Mouse (Mus musculus) stomach, postnatal 0 days (tissue): ENCODE results near the gene Tgfbr3. TPM values are rescaled to one million over a fixed set of nuclear protein-coding genes. Genes with fewer than 3 reads are reported as not detected.

Experiments used
- ATAC-seq: fragments of 200-750 bp; cut with Nextera tagmentation; 2 replicates; pipeline ENCODE4 v1.8.0; 2017; ENCODE audit not compliant: low FRiP score, low TSS enrichment
- DNase-seq: peaks from one replicate; pipeline ENCODE4 v3.0.0-alpha.2; 2016; ENCODE audit warnings: low spot score
- H3K27ac ChIP-seq: fragments of 300-500 bp; sonication (generic); replicated peaks from 2 replicates; pipeline ENCODE4 v1.5.1; 2014; ENCODE audit warnings: mild to moderate bottlenecking, control low read depth
- H3K27me3 ChIP-seq: fragments of 300-500 bp; sonication (generic); 2 replicates; pipeline ENCODE4 v1.6.1; 2014; ENCODE audit warnings: low read length; ENCODE audit not compliant: control insufficient read depth, insufficient read depth
- H3K36me3 ChIP-seq: fragments of 300-500 bp; sonication (generic); 2 replicates; pipeline ENCODE4 v1.6.1; 2014; ENCODE audit warnings: low read length, mixed read lengths; ENCODE audit not compliant: control insufficient read depth, insufficient read depth
- H3K4me1 ChIP-seq: fragments of 300-500 bp; sonication (generic); replicated peaks from 2 replicates; pipeline ENCODE4 v1.6.1; 2014; ENCODE audit warnings: antibody characterized with exemption; ENCODE audit not compliant: control insufficient read depth, insufficient read depth
- H3K4me2 ChIP-seq: fragments of 300-500 bp; sonication (generic); replicated peaks from 2 replicates; pipeline ENCODE4 v1.6.1; 2014; ENCODE audit warnings: low read depth, mild to moderate bottlenecking, control low read depth, moderate library complexity
- H3K4me3 ChIP-seq: fragments of 300-500 bp; sonication (generic); 2 replicates; pipeline ENCODE4 v1.5.1; 2014; ENCODE audit warnings: low read depth, low read length, control low read depth
- H3K9ac ChIP-seq: fragments of 300-500 bp; sonication (generic); 2 replicates; pipeline ENCODE4 v1.6.1; 2014; ENCODE audit warnings: mild to moderate bottlenecking, low read length, control low read depth, mixed read lengths
- H3K9me3 ChIP-seq: fragments of 300-500 bp; sonication (generic); 2 replicates; pipeline ENCODE4 v1.6.1; 2016; ENCODE audit warnings: low read length; ENCODE audit not compliant: control insufficient read depth
- CTCF ChIP-seq: IDR thresholded peaks from 2 replicates; pipeline ENCODE4 v1.5.1; 2016; ENCODE audit warnings: antibody characterized with exemption, low read depth, mild to moderate bottlenecking, moderate library complexity
- EP300 ChIP-seq: optimal IDR thresholded peaks from 2 replicates; pipeline ENCODE3; 2016; ENCODE audit warnings: antibody characterized with exemption
- WGBS: fragments of 180-500 bp; shearing (Covaris S2); extraction: QIAGEN DNeasy Blood & Tissue Kit; methylation state at CpG from one replicate; pipeline ENCODE4 v1.1.7; 2014; 5-methylcytosine and 5-hydroxymethylcytosine counted together
- polyA plus RNA-seq: library from polyadenylated mRNA; unstranded; fragments of >200 nt; fragmentation: Nextera tagmentation; extraction: Ambion mirVana; gene quantifications from 2 replicates; pipeline ENCODE4 v1.2.1, GENCODE M21; 2015

Tgfbr3 gene
- polyA plus RNA-seq, 1 experiment from 2014 or later = 10.6 TPM

DNA sequence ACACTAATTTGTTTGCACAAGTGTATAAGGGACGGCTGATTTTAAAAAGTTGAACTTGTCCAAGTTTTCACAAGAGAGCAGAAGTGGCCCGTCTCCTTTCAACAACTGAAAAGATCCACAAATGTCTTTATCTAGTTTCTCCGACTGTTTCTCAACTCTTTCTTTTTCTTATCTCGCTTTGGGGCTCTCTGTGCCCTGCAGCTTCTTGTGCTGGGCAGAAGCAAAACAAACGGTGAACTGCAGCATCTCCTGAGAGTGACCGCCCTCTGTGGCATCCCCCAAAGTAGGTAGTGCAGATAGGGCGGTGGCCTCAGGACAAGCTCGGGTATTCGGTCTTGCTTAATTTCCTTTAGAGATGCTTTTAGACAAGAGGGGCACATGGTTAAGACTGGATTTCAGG is 96.3 kb downstream of the Tgfbr3 start:
- no peaks in the 10 kb centered on the region for H3K36me3 ChIP-seq
- H3K9ac ChIP-seq = no peak overlapping the region
- H3K27ac ChIP-seq = no peak overlapping the region
- WGBS = 68% methylated on average over 9 of the region's 9 CpGs
- H3K4me1 ChIP-seq = no peaks in the 10 kb centered on the region
- TF ChIP-seq CTCF (no peak), EP300 (no peak)
- H3K4me2 ChIP-seq = no peak overlapping the region
- no peaks in the 10 kb centered on the region for H3K27me3 ChIP-seq
- no peak for ATAC-seq
- no peak for DNase-seq
- H3K4me3 ChIP-seq = no peak overlapping the region
- no peaks in the 10 kb centered on the region for H3K9me3 ChIP-seq

GRCm38 (mm10) chr5:107192372-107192771 is 97.1 kb downstream of the Tgfbr3 start:
- ATAC-seq = no peak
- H3K9ac ChIP-seq = no peak overlapping the region
- DNase-seq = no peak
- no peak overlapping the region for H3K4me2 ChIP-seq
- no peak overlapping the region for H3K4me3 ChIP-seq
- no peaks in the 10 kb centered on the region for H3K9me3 ChIP-seq
- no peaks in the 10 kb centered on the region for H3K4me1 ChIP-seq
- no peak overlapping the region for H3K27ac ChIP-seq
- no peaks in the 10 kb centered on the region for H3K36me3 ChIP-seq
- WGBS = 95% methylated on average over 7 of the region's 7 CpGs
- H3K27me3 ChIP-seq = no peaks in the 10 kb centered on the region
- TF ChIP-seq CTCF (no peak), EP300 (no peak)

DNA sequence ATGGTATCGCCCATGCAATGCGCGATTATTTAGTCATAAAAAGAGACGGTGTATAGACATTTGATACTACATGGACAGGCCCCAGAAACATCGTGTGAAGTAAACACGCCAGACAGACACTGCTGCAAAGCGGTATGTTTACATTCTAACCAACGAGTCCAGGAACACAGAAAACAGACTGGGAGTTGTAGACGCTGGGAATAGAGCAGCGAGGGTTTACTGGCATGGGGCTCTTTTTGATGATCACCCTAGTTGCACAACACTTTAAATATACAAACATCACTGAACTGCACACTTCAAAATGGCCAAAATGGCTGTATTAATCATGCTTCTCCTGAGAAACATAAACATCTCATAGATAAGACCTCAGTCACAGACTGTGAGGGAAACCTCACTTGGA is 100.9 kb downstream of the Tgfbr3 start:
- H3K4me3 ChIP-seq = no peak overlapping the region
- H3K4me2 ChIP-seq = no peak overlapping the region
- H3K36me3 ChIP-seq = no peaks in the 10 kb centered on the region
- no peak overlapping the region for H3K27ac ChIP-seq
- no peaks in the 10 kb centered on the region for H3K4me1 ChIP-seq
- no peak for DNase-seq
- 35% methylated on average over 10 of the region's 10 CpGs for WGBS
- H3K9ac ChIP-seq = no peak overlapping the region
- H3K9me3 ChIP-seq = no peaks in the 10 kb centered on the region
- TF ChIP-seq CTCF (no peak), EP300 (no peak)
- H3K27me3 ChIP-seq = no peaks in the 10 kb centered on the region
- peak; percentile 53; the same call in 1 of the 2 replicates for ATAC-seq

GRCm38 (mm10) chr5:107186206-107186605 is 103.2 kb downstream of the Tgfbr3 start:
- Histone ChIP-seq H3K4me3 (no peak overlapping the region), H3K27me3 (no peaks in the 10 kb centered on the region), H3K27ac (no peak overlapping the region), H3K9ac (no peak overlapping the region), H3K4me1 (no peaks in the 10 kb centered on the region), H3K9me3 (no peaks in the 10 kb centered on the region), H3K4me2 (no peak overlapping the region), H3K36me3 (no peaks in the 10 kb centered on the region)
- WGBS = 85% methylated on average over 3 of the region's 3 CpGs
- DNase-seq (no peak), ATAC-seq (no peak)
- TF ChIP-seq CTCF (no peak), EP300 (no peak)

- Histone ChIP-seq H3K4me1 (no peaks in the 10 kb centered on the region), H3K9me3 (no peaks in the 10 kb centered on the region), H3K4me2 (no peak overlapping the region), H3K4me3 (no peak overlapping the region), H3K27me3 (no peaks in the 10 kb centered on the region), H3K27ac (no peak overlapping the region), H3K36me3 (no peaks in the 10 kb centered on the region), H3K9ac (no peak overlapping the region)
- TF ChIP-seq CTCF = no peak
- no peak for TF ChIP-seq EP300
- WGBS = 69% methylated on average over 8 of the region's 8 CpGs
- ATAC-seq = no peak
- no peak for DNase-seq
Measured at GRCm38 (mm10) chr5:107184158-107184883, 105.1 kb downstream of the Tgfbr3 start.

- no peak overlapping the region for H3K4me3 ChIP-seq
- no peak overlapping the region for H3K27ac ChIP-seq
- DNase-seq = no peak
Measured at GRCm38 (mm10) chr5:107183537-107183936, 105.9 kb downstream of the Tgfbr3 start.

More at GRCm38 (mm10) chr5:107183537-107183936, 105.9 kb downstream of the Tgfbr3 start:
- Histone ChIP-seq H3K9me3 (no peaks in the 10 kb centered on the region), H3K27me3 (no peaks in the 10 kb centered on the region), H3K4me1 (no peaks in the 10 kb centered on the region), H3K9ac (no peak overlapping the region), H3K36me3 (no peaks in the 10 kb centered on the region), H3K4me2 (no peak overlapping the region)
- ATAC-seq = no peak
- WGBS = 64% methylated on average over 6 of the region's 6 CpGs
- no peak for TF ChIP-seq CTCF
- no peak for TF ChIP-seq EP300
